Mouse (Mus musculus) right cerebral cortex, postnatal 36 days (tissue): ENCODE measurements around the gene Itga5.

Source experiments
- DNase-seq, 2 experiments: peaks; one replicate each; pipeline ENCODE4 v3.0.0; 2022; ENCODE audit warnings: low spot score in 2 of 2, mixed read lengths in 1 of 2

Itga5 gene

GRCm38 (mm10) chr15:103310365-103310910 lies 56.1 kb downstream of the Itga5 start, which contains the start of gene Gpr84:
Gpr84 (minus strand) TSS chr15:103310612.
- no peak for DNase-seq

GRCm38 (mm10) chr15:103308876-103309580 lies 57.5 kb downstream of the Itga5 start:
- no peak for DNase-seq

GRCm38 (mm10) chr15:103308056-103308875 lies 58.3 kb downstream of the Itga5 start:
- DNase-seq = no peak

- DNase-seq = peak; percentile 84 to 85
Measured at GRCm38 (mm10) chr15:103307125-103307524, 59.4 kb downstream of the Itga5 start.

GRCm38 (mm10) chr15:103305792-103306645 lies 60.5 kb downstream of the Itga5 start:
- DNase-seq = no peak

- peak; percentile 98 for DNase-seq
Measured at GRCm38 (mm10) chr15:103305070-103305678, 61.4 kb downstream of the Itga5 start.

- DNase-seq = no peak
Measured at GRCm38 (mm10) chr15:103304616-103304969, 62.0 kb downstream of the Itga5 start.

- no peak for DNase-seq
Measured at GRCm38 (mm10) chr15:103303916-103304615, 62.5 kb downstream of the Itga5 start.

- no peak for DNase-seq
Measured at GRCm38 (mm10) chr15:103302341-103303021, 64.1 kb downstream of the Itga5 start.

- no peak for DNase-seq
Measured at GRCm38 (mm10) chr15:103301547-103302340, 64.8 kb downstream of the Itga5 start.

- DNase-seq = no peak
Measured at GRCm38 (mm10) chr15:103301046-103301445, 65.5 kb downstream of the Itga5 start.

- no peak for DNase-seq
Measured at GRCm38 (mm10) chr15:103300560-103300959, 66.0 kb downstream of the Itga5 start.

GRCm38 (mm10) chr15:103300067-103300471 lies 66.5 kb downstream of the Itga5 start:
- DNase-seq = peak in 1 of 2 experiments; percentile 61

GRCm38 (mm10) chr15:103299644-103300043 lies 66.9 kb downstream of the Itga5 start:
- no peak for DNase-seq

- no peak for DNase-seq
Measured at GRCm38 (mm10) chr15:103298861-103299616, 67.5 kb downstream of the Itga5 start.

GRCm38 (mm10) chr15:103298026-103298425 lies 68.5 kb downstream of the Itga5 start:
- no peak for DNase-seq

GRCm38 (mm10) chr15:103297313-103297712 lies 69.2 kb downstream of the Itga5 start:
- DNase-seq = no peak

GRCm38 (mm10) chr15:103295851-103296250 lies 70.7 kb downstream of the Itga5 start:
- no peak for DNase-seq
